Mouse (Mus musculus): ENCODE data around the gene Fbln2.

Fbln2 gene

DNA sequence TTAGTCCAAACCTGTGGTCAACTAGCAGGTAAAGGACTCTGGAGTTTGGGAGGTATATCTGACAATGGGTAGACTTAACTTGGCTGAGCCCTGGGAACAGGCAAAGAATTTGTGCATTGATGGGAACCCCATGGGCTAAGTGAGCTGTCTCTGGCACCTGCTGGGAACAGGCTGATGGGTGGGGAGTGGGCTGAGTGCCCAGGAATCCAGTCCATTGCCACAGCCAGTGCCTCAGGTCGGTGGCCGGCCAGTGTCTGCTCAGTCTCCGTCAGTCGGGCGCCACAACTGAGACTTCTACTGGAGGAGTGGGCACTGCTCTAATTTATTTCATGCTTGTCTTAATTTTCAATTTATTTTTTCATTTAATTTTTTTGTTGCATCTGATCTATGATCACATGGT lies 98.9 kb downstream of the Fbln2 start:
- DNase-seq (ENCODE audit: low read depth in 1 of 2, low spot score in 2 of 2), result no peak

DNA sequence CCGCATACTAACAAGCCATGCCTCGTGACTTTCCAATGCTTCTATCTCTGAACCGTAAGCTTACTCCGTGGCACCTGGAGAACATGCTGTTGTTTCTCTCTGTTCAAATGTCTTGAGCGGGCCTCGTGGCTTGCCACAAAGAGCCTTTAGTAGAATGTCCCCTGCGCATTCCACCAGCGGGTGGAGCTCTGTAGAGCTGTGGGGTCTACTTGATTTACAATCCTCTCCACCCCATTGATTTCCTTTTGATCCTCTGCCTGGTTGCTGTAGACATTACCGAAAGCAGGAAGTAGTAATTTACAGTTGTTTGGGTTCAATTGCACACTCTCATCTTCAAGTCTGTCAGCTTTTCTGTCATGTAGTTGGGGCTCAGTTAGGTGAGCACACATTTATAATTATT lies 100.2 kb downstream of the Fbln2 start:
- no peak for DNase-seq (ENCODE audit: low read depth in 1 of 2, low spot score in 2 of 2)
